Mouse (Mus musculus) limb, embryonic 11.5 days (tissue): ENCODE measurements around the gene Vmn2r54. TPM values are rescaled to one million over a fixed set of nuclear protein-coding genes. Genes with fewer than 3 reads are reported as not detected.
"Not testable (repeated sequence)": the region's sequence is repeated elsewhere in the genome, so short reads cannot be mapped to it uniquely, and the experiment has no call there.

Experiments used
- ATAC-seq: fragments of 200-750 bp; cut with Nextera tagmentation; 2 replicates; pipeline ENCODE4 v1.8.0; 2017; ENCODE audit warnings: low read depth; ENCODE audit not compliant: insufficient number of reproducible peaks, low FRiP score, low TSS enrichment
- DNase-seq: peaks from one replicate; pipeline ENCODE4 v3.0.0-alpha.2; 2015; ENCODE audit warnings: low spot score
- H3K27ac ChIP-seq: fragments of 300-500 bp; sonication (generic); replicated peaks from 2 replicates; pipeline ENCODE4 v1.5.1; 2014; ENCODE audit warnings: low read depth, mild to moderate bottlenecking, low read length
- H3K27me3 ChIP-seq: fragments of 300-500 bp; sonication (generic); 2 replicates; pipeline ENCODE4 v1.6.1; 2014; ENCODE audit warnings: mild to moderate bottlenecking, low read length, mixed read lengths; ENCODE audit not compliant: control insufficient read depth, insufficient read depth
- H3K36me3 ChIP-seq: fragments of 300-500 bp; sonication (generic); 2 replicates; pipeline ENCODE4 v1.6.1; 2014; ENCODE audit warnings: mild to moderate bottlenecking, low read length, moderate library complexity, mixed read lengths; ENCODE audit not compliant: control insufficient read depth, insufficient read depth
- H3K4me1 ChIP-seq: fragments of 300-500 bp; sonication (generic); 2 replicates; pipeline ENCODE4 v1.6.1; 2014; ENCODE audit warnings: low read length, mixed read lengths; ENCODE audit not compliant: control insufficient read depth, insufficient read depth
- H3K4me2 ChIP-seq: fragments of 300-500 bp; sonication (generic); 2 replicates; pipeline ENCODE4 v1.6.1; 2014; ENCODE audit warnings: low read depth, mild to moderate bottlenecking, moderate library complexity; ENCODE audit not compliant: severe bottlenecking
- H3K4me3 ChIP-seq: fragments of 300-500 bp; sonication (generic); 2 replicates; pipeline ENCODE4 v1.5.1; 2014; ENCODE audit warnings: low read depth, low read length
- H3K9ac ChIP-seq: fragments of 300-500 bp; sonication (generic); 2 replicates; pipeline ENCODE4 v1.6.1; 2014; ENCODE audit warnings: mild to moderate bottlenecking, low read length
- H3K9me3 ChIP-seq: fragments of 300-500 bp; sonication (generic); 2 replicates; pipeline ENCODE4 v1.6.1; 2016; ENCODE audit warnings: low read length; ENCODE audit not compliant: control insufficient read depth
- WGBS: fragments of 180-500 bp; shearing (Covaris S2); extraction: QIAGEN DNeasy Blood & Tissue Kit; methylation state at CpG from one replicate; pipeline ENCODE4 v1.1.7; 2014; 5-methylcytosine and 5-hydroxymethylcytosine counted together
- polyA plus RNA-seq: library from polyadenylated mRNA; unstranded; fragments of >200 nt; fragmentation: Nextera tagmentation; extraction: Ambion mirVana; gene quantifications from 2 replicates; pipeline ENCODE4 v1.2.1, GENCODE M21; 2014

The Vmn2r54 gene
- polyA plus RNA-seq, result not detected in 2 replicates

DNA sequence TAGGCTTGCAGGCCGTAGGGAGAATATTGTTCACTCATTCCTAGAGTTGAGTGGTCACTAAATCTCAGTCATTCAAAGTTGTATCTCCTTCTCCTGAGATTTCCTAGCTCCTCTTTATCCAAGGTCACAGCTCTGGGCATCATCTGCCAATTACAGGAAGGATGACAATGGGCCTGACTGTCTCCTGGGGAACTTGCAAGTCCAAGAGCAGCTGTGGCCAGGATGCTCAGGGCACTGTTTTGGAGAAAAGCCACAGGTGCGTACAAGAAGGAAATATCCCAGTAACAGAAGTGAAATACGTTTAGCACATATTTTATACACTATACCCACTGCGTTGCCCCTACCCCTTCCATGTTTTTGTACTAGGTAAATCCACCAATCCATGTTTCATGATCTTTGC lies at the start of gene Vmn2r54:
Gene Vmn2r54, minus strand, starts transcription at position 101 of the 400 bp plus-strand sequence.
- H3K36me3 ChIP-seq, H3K9ac ChIP-seq, DNase-seq, H3K27ac ChIP-seq, H3K4me3 ChIP-seq, ATAC-seq, H3K9me3 ChIP-seq, H3K4me2 ChIP-seq, H3K4me1 ChIP-seq, H3K27me3 ChIP-seq: not testable (repeated sequence)
- WGBS, result 81% methylated on average over 3 of the region's 4 CpGs

DNA sequence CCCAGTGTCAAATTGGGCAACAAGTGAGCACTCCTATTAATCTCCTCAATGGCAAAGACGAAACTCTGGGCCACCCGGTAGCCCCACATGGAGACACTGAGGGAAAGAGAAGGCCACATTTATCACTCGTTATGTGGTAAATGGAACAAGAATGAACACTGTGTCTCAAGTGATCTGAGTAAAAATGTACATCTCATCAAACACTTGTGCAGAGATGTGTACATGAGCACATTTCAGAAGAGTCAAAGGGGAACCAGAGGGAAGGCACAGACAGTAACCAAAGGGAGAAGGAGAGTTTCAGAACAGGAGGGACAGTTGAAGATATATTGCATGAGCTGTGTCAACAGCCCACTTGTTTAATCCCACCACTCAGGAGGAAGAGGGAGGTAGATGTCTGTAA lies 44.8 kb upstream of the Vmn2r54 start, which contains the start of gene Vmn2r55:
Gene Vmn2r55, minus strand, starts transcription at position 101 of the 400 bp plus-strand sequence.
- H3K36me3 ChIP-seq, H3K9me3 ChIP-seq, DNase-seq, H3K4me3 ChIP-seq, H3K4me2 ChIP-seq, H3K4me1 ChIP-seq, ATAC-seq, H3K27me3 ChIP-seq, H3K27ac ChIP-seq, H3K9ac ChIP-seq: not testable (repeated sequence)
- 79% methylated on average over 3 of the region's 3 CpGs for WGBS

DNA sequence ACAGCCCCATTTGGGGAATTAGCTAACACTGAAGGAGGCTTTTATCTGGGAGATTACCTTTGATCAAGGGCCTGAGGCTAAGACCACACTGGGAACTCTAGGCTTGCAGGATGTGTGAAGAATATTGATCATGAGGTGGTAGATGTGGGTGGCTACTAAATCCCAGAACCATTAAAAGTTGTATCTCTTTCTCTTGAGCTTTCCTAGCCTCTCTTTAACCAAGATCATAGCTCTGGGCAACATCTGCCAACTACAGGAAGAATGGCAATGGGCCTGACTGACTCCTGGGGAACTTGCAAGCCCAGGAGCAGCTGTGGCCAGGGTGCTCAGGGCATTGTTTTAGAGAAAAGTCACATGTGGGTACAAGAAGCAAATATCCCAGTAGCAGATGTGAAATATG lies 31.4 kb downstream of the Vmn2r54 start, which contains the start of gene Vmn2r53:
Gene Vmn2r53, minus strand, starts transcription at position 101 of the 400 bp plus-strand sequence.
- Histone ChIP-seq H3K9me3 (peaks cover 7% of the 10 kb centered on the region; the same call in 1 of the 2 replicates), H3K36me3 (no peaks in the 10 kb centered on the region), H3K27ac (no peak within 1 kb of the TSS), H3K4me3 (no peak within 1 kb of the TSS), H3K4me1 (no peaks in the 10 kb centered on the region), H3K27me3 (no peaks in the 10 kb centered on the region), H3K9ac (no peak within 1 kb of the TSS), H3K4me2 (no peak within 1 kb of the TSS)
- ATAC-seq (no peak), DNase-seq (no peak)

Other genes starting within 250 kb of the Vmn2r54 start
- gene Zfp551, start 217.6 kb downstream of the Vmn2r54 start, polyA plus RNA-seq, result 4.6 and 5.3 TPM in 2 replicates
- 39.6 and 39.8 TPM in 2 replicates for gene Zfp606, start 162.0 kb downstream of the Vmn2r54 start, polyA plus RNA-seq
- not detected in 2 replicates for gene 2900092C05Rik, start 127.8 kb downstream of the Vmn2r54 start, polyA plus RNA-seq
- gene Vmn2r53, start 31.5 kb downstream of the Vmn2r54 start, polyA plus RNA-seq, result under 0.01 and 0.01 TPM in 2 replicates
- not detected in 2 replicates for gene Vmn2r55, start 44.7 kb upstream of the Vmn2r54 start, polyA plus RNA-seq
- gene Vmn2r56, start 94.7 kb upstream of the Vmn2r54 start, polyA plus RNA-seq, result not detected in 2 replicates
- gene Zscan18, start 163.3 kb upstream of the Vmn2r54 start, polyA plus RNA-seq, result 11.6 and 17.7 TPM in 2 replicates
- 18.5 and 21.1 TPM in 2 replicates for gene Zfp329, start 178.5 kb upstream of the Vmn2r54 start, polyA plus RNA-seq
- 38.3 and 38.4 TPM in 2 replicates for gene Zfp110, start 194.4 kb upstream of the Vmn2r54 start, polyA plus RNA-seq
- 6.3 and 7.7 TPM in 2 replicates for gene Zfp128, start 240.9 kb upstream of the Vmn2r54 start, polyA plus RNA-seq